Mouse (Mus musculus) gastrocnemius, adult 2 months (tissue): ENCODE measurements around the gene H2-K1. TPM values are rescaled to one million over a fixed set of nuclear protein-coding genes. Genes with fewer than 3 reads are reported as not detected.
"Not testable (repeated sequence)": the region's sequence is repeated elsewhere in the genome, so short reads cannot be mapped to it uniquely, and the experiment has no call there.

Source experiments
- DNase-seq: peaks from one replicate; pipeline ENCODE4 v3.0.0; 2022
- H3K27ac ChIP-seq: fragments of 200-600 bp; 2 replicates; pipeline ENCODE4 v1.8.1; 2022; ENCODE audit warnings: mild to moderate bottlenecking
- H3K4me3 ChIP-seq: fragments of 200-600 bp; 2 replicates; pipeline ENCODE4 v1.8.1; 2022; ENCODE audit warnings: mild to moderate bottlenecking, moderate library complexity
- CTCF ChIP-seq: fragments of 200-600 bp; IDR thresholded peaks from 2 replicates; pipeline ENCODE4 v1.8.1; 2022; ENCODE audit warnings: antibody characterized with exemption, mild to moderate bottlenecking, moderate library complexity
- intact Hi-C: fragments of 180-260 bp; cut with DNase I; formaldehyde crosslinking; loops from one replicate; pipeline ENCODE4 v1.15.1; 2025
- total RNA-seq, 2 experiments: library from RNA; stranded (reverse); gene quantifications; 2 replicates each; pipeline ENCODE4 v1.2.3; 2021

H2-K1 gene
- total RNA-seq, 2 experiments from 2014 or later: 28.2 to 41.1 TPM

DNA sequence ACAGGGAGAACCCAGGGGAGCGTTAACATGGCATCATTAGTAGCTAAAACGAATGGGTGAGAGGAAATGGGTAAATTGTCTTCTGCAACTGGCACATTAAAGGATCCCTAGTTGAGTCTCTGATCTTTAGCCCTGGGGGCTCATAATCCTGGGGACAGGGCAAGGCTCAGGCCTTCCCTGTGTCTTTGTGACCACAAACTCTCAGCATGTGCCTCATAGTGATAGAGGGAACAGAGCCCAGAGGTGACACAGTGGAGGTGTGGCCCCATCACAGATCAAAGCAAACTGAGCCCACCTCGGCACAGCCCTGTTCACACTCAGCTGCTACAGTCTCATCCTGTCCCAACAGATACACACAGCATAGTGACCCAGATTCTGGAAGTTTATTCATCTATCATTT is 4.5 kb downstream of the H2-K1 start:
- Histone ChIP-seq H3K4me3 (no peak overlapping the region), H3K27ac (no peak overlapping the region)
- intact Hi-C loops: loop anchor here (1.0 kb wide), 1 partner anchor 1273 kb away; no protein-coding TSS in a partner anchor
- no peak for DNase-seq
- TF ChIP-seq CTCF: no peak

DNA sequence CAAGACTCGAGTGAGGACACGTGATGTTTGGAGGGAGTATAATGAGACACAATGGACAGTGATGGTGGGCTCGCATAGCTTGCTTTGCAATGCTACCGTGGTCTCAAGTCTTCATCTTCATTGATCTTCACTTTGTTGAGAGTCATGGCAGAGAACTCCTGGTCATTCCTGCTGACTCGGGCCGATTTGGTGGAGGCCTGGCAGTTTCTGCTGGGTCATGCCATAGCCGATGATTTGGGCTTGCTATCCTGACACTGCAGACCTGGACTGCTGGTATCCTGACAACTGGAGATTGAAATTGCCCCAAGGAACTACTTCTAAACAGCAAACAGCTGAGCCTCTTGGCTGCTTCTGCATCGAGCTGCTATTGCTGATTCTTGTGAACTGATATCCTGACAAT is 5.2 kb downstream of the H2-K1 start:
- no peak for DNase-seq
- Histone ChIP-seq H3K4me3 (no peak overlapping the region), H3K27ac (no peak overlapping the region)
- no peak for TF ChIP-seq CTCF
- intact Hi-C loops: loop anchor here (1.0 kb wide), 1 partner anchor 1273 kb away; no protein-coding TSS in a partner anchor

DNA sequence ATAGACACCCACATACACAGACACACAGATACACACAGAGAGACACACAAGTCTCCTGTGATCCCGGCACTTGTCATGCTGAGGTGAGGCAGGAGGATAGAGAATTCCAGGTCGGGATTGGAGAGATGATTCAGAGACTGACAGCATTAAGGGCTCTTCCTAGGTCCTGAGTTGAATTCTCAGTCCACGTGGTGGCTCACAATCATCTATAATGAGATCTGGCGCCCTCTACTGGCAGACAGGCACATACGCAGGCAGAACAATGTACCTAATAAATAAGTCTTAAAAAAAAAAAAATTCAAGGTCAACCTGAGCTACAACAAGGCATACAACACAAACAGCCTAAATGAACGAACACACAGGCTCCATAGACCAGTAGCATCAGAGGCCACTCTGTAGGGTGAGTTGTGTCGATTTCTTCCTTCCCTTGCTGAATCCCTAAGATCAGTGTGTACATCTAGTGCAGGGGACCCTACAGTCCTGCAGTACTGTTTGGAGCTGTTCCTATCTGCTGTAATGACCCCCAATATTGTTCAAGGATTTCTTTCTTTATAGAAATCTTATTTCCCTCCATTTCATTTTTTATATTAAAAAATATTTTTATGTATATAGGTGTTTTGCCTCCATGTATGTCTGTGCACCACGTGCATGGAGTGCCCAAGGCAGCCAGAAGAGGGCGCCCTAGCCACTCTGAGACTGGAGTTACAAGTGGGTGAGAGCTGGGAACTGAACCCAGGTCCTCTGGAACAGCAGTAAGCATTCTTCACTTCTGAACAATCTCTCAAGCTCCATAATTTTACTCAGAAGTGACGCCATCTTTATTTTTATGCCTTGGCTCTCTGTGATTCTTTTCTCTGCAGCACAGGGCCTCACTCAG is 8.1 kb downstream of the H2-K1 start:
- peak; percentile 43 for DNase-seq
- intact Hi-C loops: no loop called here
- no peak overlapping the region for H3K27ac ChIP-seq
- H3K4me3 ChIP-seq: no peak overlapping the region
- TF ChIP-seq CTCF: peak; percentile 84

- peak overlapping the region; percentile 81 for H3K4me3 ChIP-seq
- peak; percentile 81; the same call in 1 of the 2 replicates for TF ChIP-seq CTCF
- peak; percentile 67 for DNase-seq
- peak overlapping the region; percentile 90; the same call in 1 of the 2 replicates for H3K27ac ChIP-seq
- intact Hi-C loops: loop anchor here (2.0 kb wide), 1 partner anchor 13 kb away; no protein-coding TSS in a partner anchor
Measured at GRCm38 (mm10) chr17:33982136-33982535, 18.0 kb downstream of the H2-K1 start.

GRCm38 (mm10) chr17:33981192-33981909 is 18.8 kb downstream of the H2-K1 start:
- TF ChIP-seq CTCF: peak; percentile 44; the same call in 1 of the 2 replicates
- Histone ChIP-seq H3K4me3 (peak overlapping the region; percentile 81), H3K27ac (peak overlapping the region; percentile 90)
- intact Hi-C loops: not testable (repeated sequence)
- peak; percentile 91 for DNase-seq

DNA sequence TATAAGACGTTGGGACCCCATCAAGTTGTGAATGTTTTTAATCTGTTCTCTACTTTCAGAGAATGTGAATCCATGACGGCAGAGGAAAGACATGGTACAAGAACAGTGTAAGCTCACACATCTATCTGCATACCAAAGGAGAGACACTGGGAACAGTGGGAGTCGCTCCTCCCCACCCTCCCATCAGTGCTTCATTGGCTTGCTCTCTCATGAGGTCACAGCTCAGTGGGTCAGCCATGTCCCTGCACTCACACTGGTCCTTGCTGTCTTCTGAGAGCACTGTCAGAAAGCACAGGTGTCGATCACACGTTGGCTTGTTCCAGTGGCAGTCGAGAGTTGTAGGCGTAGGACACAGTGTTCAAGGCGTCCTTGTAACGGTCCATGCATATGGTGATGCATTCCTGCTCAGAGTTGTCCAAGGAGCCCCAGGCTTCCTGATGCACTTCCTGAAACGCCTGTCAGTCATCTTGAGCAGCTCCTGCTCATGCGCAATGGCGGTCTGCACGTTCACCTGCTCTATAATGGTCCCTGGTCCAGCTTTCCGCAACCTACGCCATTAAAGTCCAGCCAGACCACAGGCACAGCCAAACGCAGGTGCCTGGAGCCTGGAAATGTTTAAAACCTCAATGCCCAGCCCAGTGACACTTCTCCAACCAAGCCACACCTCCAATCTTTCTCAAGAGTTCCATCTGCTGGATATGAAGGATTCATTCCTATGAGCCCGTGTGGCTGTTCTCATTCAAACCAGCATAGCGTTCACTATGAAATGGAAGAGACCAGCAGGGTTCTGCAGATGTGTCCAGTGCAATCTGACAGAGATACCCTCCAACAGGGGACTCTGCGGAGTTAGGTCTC is 19.7 kb downstream of the H2-K1 start:
- H3K4me3 ChIP-seq: peak overlapping the region; percentile 81
- peak overlapping the region; percentile 90 for H3K27ac ChIP-seq
- DNase-seq: no peak
- TF ChIP-seq CTCF: no peak
- intact Hi-C loops: no loop called here

- no peak for TF ChIP-seq CTCF
- intact Hi-C loops: no loop called here
Measured at GRCm38 (mm10) chr17:33979512-33980050, 20.6 kb downstream of the H2-K1 start.

DNA sequence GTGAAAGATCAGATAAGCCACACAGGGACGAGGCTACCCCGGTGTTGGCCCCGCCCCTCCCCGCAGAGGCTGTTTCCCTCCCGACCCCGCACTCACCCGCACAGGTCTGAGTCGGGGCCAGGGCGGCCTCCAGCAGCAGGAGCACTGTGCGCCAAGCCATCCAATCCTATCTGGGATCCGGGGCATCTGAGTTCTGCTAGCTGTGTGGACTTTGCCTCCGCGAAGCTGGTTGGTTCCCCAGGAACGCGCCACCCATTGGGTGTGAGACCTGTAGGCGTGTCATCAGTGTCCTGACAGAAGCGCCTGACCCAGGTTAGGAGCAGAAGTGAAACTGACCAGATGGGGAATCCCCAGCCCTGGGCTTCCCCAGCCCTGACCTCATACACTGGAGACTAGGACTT is 21.5 kb downstream of the H2-K1 start:
- TF ChIP-seq CTCF: no peak
- DNase-seq: peak; percentile 88
- H3K27ac ChIP-seq: peak overlapping the region; percentile 90
- intact Hi-C loops: no loop called here
- peak overlapping the region; percentile 85 for H3K4me3 ChIP-seq

More at GRCm38 (mm10) chr17:33979512-33980050, 20.6 kb downstream of the H2-K1 start:
- peak overlapping the region; percentile 90 for H3K27ac ChIP-seq
- DNase-seq: no peak
- H3K4me3 ChIP-seq: no peak overlapping the region

DNA sequence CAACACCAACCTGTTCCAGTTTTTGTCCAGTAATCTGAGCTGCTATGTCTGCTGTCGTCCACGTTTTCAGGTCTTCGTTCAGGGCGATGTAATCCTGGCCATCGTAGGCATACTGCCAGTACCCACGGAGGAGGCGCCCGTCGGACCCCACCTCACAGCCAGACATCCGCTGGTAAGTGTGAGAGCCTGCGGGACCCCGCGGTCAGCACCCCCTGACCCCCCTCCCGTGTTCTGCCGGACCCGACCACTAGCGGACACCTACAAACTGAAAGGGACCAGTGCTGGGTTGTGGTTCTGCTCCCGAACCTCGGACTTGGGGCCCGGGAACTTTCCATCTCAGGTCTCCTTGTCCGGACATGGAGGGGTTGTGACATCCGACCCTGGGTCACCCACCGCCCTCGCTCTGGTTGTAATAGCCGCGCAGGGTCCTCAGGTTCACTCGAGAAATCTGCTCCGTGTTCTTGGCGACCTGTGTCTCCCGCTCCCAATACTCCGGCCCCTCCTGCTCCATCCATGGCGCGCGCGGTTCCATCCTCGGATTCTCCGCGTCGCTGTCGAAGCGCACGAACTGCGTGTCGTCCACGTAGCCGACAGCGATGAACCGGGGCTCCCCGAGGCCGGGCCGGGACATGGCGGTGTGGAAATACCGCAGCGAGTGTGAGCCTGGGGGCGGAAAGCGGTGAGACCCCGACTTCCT is 22.1 kb downstream of the H2-K1 start:
- H3K4me3 ChIP-seq: peak overlapping the region; percentile 85
- no peak for TF ChIP-seq CTCF
- intact Hi-C loops: no loop called here
- DNase-seq: no peak
- peak overlapping the region; percentile 90 for H3K27ac ChIP-seq

GRCm38 (mm10) chr17:33973572-33973971 is 26.6 kb downstream of the H2-K1 start:
- TF ChIP-seq CTCF: no peak
- no peak for DNase-seq
- Histone ChIP-seq H3K4me3 (no peak overlapping the region), H3K27ac (no peak overlapping the region)
- intact Hi-C loops: no loop called here

GRCm38 (mm10) chr17:33972691-33973090 is 27.5 kb downstream of the H2-K1 start:
- H3K4me3 ChIP-seq: no peak overlapping the region
- H3K27ac ChIP-seq: no peak overlapping the region
- no peak for TF ChIP-seq CTCF
- intact Hi-C loops: no loop called here
- no peak for DNase-seq
